Mouse (Mus musculus) C2C12 (cell line): ENCODE measurements around the gene Zfhx3.

Source experiments
- CEBPB ChIP-seq: IDR thresholded peaks from one replicate; pipeline ENCODE4 v1.6.1; 2011; ENCODE audit warnings: low read depth, mild to moderate bottlenecking, control low read depth, moderate library complexity
- CTCF ChIP-seq: IDR thresholded peaks from one replicate; pipeline ENCODE4 v1.5.1; 2011; ENCODE audit not compliant: control insufficient read depth, insufficient read depth, insufficient read length
- MYOD1 ChIP-seq: IDR thresholded peaks from one replicate; pipeline ENCODE4 v1.6.1; 2011; ENCODE audit warnings: low read depth; ENCODE audit not compliant: control insufficient read depth, insufficient read length
- MYOG ChIP-seq: IDR thresholded peaks from one replicate; pipeline ENCODE4 v1.6.1; 2011; ENCODE audit not compliant: control insufficient read depth, insufficient read length; ENCODE audit errors: extremely low read depth
- USF1 ChIP-seq: IDR thresholded peaks from one replicate; pipeline ENCODE4 v1.6.1; 2011; ENCODE audit warnings: low read depth, mild to moderate bottlenecking, control low read depth, moderate library complexity

- no peak for TF ChIP-seq CTCF
- TF ChIP-seq MYOD1 = no peak
- TF ChIP-seq USF1 = no peak
- TF ChIP-seq CEBPB = no peak
- TF ChIP-seq MYOG = no peak
Measured at GRCm38 (mm10) chr8:108880101-108880500, 937.7 kb downstream of the Zfhx3 start.
